Mouse (Mus musculus): ENCODE results near the gene Flt3.

The Flt3 gene

GRCm38 (mm10) chr5:147410585-147410984, 10.3 kb upstream of the Flt3 start:
- DNase-seq (ENCODE audit: low spot score in 2 of 2): no peak

DNA sequence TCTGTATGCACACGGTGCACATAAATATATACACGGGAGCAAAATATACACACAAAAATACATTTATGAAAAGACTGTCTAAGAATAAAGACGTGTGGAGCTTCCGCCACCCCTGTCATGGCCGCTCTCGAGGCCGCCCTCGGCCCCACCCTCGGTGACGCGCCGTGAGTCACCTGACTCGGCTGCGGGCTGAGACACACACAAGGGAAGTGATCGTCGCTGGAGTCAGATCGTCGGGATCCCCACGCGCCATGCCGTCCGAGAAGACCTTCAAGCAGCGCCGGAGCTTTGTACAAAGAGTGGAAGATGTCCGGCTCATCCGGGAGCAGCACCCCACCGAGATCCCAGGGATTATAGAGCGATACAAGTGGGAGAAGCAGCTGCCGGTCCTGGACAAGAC, 8.4 kb upstream of the Flt3 start:
- no peak for DNase-seq (ENCODE audit: low spot score in 2 of 2)

DNA sequence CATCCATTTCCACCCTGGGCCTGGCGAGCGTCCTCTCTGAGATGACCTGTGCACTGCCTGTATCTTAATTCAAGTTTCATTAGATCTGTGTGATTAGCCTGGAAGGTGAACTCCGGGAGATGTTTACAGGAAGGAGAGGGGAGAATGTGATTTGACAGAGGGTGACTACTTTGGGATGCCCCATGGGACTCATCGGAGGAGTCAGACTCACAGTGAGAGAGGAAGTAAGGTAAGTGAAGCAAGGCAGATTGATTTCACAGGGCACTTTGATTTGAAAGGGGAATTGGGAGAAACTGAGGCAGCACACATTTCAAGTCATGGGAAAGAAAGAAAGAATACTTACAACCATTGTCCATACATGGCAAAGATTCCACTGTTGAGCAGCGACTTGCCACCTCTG, 5.8 kb upstream of the Flt3 start:
- DNase-seq (ENCODE audit: low spot score in 2 of 2): peak; percentile 50 to 53

DNA sequence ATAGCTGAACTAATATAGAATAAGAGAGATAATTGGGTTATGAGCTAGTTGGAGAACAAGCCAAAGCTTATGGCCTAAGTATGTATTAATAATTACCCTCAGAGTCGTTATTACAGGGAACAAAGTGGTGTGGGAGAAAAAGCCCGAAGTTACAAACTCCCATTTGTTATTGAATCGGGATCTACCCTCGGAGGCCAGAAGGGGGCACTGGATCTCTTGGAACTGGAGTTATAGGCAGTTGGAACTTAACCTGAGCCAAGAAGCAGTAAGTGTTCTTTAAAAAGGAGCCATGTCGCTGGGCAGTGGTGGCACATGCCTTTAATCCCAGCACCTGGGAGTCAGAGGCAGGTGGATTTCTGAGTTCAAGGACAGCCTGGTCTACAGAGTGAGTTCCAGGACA, 2.2 kb upstream of the Flt3 start:
- DNase-seq (ENCODE audit: low spot score in 2 of 2): no peak

GRCm38 (mm10) chr5:147401024-147401423, 735 bp upstream of the Flt3 start:
- DNase-seq (ENCODE audit: low spot score in 2 of 2): no peak

DNA sequence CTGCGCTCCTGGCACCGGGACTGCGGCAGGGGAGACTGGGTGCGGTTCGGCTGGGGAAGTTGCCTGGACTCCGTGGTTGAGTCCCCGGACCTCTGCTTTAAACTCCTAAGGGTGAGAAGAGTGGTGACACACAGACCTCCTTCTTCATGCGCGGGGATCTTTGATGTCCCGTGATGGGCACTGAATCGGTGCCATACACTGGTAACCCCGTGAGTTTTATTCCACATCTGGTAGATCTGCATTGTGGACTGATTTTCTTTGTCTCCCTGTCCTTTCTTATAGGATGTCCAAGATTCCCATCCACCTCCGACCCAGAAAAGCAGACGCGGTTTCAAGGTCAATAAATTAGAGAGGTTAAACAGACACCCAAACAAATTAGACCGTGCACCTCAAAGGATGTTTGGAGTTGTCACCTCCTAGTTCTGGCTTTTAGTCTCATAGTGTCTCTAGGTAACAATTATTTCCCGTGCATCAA, 253 bp upstream of the Flt3 start:
- DNase-seq (ENCODE audit: low spot score in 2 of 2): no peak

- no peak for DNase-seq (ENCODE audit: low spot score in 2 of 2)
Observed at GRCm38 (mm10) chr5:147395050-147395449, 5.2 kb downstream of the Flt3 start.

DNA sequence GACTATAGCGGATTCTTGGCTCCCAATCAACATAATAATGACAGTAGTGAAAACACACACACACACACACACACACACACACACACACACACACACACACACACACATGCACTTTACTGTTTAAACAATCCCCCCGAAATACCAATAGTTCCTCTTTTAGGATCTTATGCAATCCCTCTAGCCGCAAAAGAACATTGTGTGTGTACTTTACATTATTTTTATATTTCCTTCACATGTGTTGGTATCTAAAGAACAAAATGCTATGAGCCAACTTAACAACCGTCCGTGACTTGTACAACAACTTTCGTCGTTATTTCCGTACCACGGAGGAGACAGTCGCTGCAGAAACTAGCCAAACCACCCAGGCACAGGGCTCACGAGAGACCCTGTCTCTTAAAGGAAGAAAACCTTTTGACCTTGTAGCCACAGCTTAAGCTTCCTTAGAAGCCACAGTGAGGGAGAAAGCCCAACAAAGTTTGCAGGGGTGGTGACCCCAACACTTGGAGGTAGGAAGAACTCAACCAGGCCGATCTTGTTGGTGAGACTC, 7.5 kb downstream of the Flt3 start:
- no peak for DNase-seq (ENCODE audit: low spot score in 2 of 2)

DNA sequence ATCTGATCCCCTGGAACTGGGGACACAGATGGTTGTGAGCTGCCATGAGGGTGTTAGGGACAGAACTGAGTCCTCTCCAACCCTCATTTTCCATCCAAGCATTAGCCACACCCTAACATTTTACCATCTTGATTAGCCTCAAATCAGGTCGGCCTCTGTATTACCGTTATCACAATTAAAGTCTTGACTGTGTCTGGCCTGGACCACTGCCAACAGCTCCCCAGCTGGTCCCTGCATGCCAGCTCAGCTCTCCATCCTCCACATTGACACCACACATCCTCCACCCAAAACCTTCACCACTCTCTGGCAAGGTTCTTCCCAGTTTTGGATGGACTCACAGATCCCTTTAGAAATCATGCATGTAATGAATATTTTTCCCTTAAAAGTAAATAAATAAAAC, 9.5 kb downstream of the Flt3 start:
- DNase-seq (ENCODE audit: low spot score in 2 of 2): no peak

GRCm38 (mm10) chr5:147389052-147389451, 11.2 kb downstream of the Flt3 start:
- no peak for DNase-seq (ENCODE audit: low spot score in 2 of 2)

DNA sequence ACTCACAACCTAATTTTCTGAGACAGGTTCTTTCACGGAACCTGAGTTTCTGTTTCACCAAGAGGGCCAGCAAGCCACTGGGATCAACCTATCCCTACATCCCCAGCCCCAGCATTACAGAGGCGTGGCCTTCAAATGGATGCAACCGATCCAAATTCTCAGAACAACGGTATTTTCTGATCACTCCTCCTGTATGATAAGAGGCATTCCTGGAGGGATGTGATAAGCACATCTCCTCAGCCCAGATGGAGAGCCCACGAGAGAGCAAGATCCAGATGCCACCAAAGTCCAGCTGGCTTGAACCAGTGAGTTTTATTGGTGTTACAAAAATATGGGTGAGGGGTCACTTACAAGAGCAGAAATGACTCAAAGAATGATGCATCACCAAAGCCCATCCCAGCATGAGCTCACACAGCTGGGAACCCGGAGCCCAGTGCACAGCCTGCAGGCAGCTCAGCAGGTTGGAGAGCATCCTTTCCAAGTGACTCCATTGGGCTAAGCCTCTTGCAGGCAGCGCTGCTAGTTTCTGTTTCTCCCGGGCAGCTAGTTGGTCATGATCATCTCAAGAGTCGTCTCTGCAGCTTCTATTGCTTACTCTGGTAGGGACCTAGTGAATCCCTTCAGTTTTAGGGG, 11.8 kb downstream of the Flt3 start:
- DNase-seq (ENCODE audit: low spot score in 2 of 2): no peak

- DNase-seq (ENCODE audit: low spot score in 2 of 2): no peak
Observed at GRCm38 (mm10) chr5:147386865-147387264, 13.4 kb downstream of the Flt3 start.

DNA sequence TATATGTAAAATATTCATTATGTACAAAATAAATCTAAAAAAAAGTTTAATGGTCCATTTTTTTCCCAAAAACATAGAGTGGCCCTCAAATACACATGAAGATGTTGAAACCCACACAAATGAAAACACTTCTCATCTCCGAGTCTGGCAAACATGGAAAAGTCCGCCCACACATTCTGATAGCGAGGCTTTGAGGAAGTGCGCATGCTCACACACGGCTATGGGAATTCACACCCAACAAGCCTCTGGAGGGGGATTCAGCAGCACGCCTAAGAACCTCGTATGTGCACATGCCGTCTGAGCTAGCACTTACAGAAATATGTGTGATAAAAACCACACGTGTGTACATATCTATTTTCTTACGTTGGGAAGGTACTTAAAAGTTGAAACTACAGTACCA, 18.9 kb downstream of the Flt3 start:
- no peak for DNase-seq (ENCODE audit: low spot score in 2 of 2)

GRCm38 (mm10) chr5:147379481-147379880, 20.8 kb downstream of the Flt3 start:
- DNase-seq (ENCODE audit: low spot score in 2 of 2): no peak

DNA sequence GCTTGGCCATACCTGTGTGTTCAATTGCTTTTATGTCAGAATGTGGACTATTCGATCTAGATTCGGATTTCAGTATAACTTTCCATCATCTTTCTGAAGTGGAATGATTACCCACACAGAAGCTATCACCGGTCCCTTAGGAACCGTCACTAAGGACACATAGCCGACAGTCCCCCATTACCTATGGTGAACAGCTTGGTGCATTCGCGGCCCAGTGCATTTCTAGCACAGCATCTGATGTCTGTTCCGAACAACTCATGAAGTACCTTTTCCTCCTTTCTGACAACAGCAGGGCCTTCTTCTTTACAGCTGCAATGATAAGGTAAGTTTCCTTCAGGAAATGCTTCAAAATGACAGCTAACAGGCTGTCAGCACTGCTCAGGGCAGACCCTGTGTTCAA, 30.0 kb downstream of the Flt3 start:
- DNase-seq (ENCODE audit: low spot score in 2 of 2): no peak

GRCm38 (mm10) chr5:147368221-147368620, 32.1 kb downstream of the Flt3 start:
- no peak for DNase-seq (ENCODE audit: low spot score in 2 of 2)

DNA sequence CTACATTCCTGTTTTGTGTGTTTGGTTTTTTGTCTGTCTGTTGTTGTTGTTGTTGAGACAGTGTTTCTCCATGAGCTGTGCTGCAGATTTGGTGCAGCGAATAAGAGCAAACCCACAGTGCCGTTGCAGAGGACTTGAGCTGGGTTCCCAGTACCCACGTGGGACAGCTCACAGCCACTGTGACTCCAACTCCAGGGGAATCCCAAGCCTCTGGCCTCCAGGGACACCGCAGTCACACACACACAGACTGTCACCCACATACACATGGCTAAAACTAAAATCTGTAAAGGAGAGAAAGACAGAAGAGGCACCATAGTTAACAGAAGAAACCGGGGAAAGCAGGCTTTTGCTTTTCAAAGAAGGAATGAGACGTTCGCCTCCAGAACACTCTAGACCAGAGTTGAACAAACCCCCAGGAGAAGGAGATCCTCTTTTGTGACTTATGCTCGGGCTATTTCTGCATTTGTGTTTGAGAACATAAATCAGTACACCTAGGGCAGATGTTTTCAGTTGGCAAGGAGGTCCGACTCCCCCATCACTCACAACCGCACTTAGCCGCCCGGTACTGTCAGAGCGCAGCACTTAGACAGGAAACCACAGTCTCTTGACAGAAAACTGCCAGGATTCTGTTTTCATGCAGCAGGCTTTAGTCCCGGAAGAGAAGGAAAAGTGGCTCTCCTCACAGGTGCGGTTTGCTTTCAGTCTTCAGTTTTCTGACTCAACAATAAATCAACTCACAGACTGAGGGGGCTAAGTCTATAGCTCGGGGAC, 34.1 kb downstream of the Flt3 start:
- peak; percentile 28 to 34 for DNase-seq (ENCODE audit: low spot score in 2 of 2)

DNA sequence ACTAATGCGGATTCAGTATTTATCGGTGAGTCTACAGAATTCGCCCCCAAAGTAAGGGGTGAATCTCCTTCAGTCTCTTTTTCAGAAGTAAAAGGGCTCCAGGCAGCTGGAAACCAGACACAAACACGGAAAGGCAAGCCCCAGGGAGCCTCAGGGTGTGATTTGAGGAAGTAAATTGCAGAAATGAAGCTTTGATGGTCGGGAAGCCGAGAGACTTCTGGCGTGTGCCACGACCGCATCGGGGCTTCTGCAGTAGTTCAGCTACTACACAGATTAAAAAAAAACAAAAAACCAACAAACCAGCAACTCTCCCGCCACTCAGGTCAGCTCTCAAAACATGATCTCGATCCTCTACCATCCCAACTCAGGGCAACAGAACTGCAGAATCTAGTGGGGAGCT, 37.2 kb downstream of the Flt3 start:
- DNase-seq (ENCODE audit: low spot score in 2 of 2): peak; percentile 83 to 86

- no peak for DNase-seq (ENCODE audit: low spot score in 2 of 2)
Observed at GRCm38 (mm10) chr5:147358481-147358880, 41.8 kb downstream of the Flt3 start.

DNA sequence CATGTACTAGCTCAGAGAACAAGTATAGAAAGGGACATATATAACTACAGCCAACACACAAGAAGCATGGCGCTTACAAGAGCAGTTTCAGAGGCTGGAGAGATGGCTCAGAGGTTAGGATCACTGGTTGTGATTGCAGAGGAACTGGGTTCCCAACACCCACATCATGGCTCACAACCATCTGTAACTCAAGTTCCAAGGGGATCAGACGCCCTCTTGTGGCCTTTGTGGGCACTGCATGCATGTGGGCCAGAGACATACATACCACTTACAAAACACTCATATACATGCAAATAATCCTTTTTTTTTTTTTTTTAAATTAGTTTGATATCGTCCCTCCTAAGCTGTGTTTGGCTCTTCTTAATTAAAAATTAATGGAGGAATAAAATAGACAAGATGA, 42.8 kb downstream of the Flt3 start:
- DNase-seq (ENCODE audit: low spot score in 2 of 2): peak in 1 of 2 experiments; percentile 36

DNA sequence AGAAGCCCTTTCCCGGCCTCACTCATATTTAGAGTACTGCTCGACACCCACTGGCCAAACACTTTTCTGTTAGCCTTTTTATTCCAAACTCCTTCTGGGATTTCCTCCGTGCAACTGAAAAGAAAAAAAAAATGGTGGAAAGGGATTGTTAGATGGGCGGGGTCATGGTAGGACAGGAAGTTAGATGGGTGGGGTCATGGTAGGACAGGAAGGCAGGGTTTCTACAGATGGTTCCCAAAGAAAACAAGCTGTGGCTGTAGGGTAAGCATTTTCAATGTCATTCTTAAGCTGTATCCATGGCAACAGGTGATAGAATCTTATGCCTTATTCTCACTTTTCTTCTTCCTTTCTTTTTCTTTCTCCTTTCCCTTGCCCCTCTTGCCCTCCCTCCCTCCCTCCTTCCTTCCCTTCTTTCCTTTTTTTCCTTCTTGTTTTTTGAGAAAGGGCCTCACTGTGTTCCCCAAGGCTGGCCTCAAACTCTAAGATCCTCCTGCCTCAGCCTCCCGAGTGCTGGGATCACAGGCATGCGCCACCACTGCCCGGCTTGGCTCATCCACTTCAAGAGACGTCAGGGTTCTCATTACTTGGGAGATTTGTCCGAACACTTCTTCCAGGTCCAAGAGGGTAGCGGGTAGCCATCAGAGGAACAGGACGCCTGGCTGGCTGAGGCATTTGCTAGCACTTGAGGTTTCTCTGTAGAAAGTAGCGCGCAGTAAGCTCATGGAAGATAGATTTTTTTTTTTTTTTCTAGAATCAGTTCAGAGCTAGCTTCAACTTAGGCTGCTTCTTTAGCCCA, 43.8 kb downstream of the Flt3 start:
- DNase-seq (ENCODE audit: low spot score in 2 of 2): no peak

- no peak for DNase-seq (ENCODE audit: low spot score in 2 of 2)
Observed at GRCm38 (mm10) chr5:147355788-147356187, 44.5 kb downstream of the Flt3 start.
